Mouse (Mus musculus) liver, embryonic 14.5 days (tissue): ENCODE results near the gene Myh9. TPM values are rescaled to one million over a fixed set of nuclear protein-coding genes. Genes with fewer than 3 reads are reported as not detected.

ENCODE experiments used
- ATAC-seq: fragments of 200-750 bp; cut with Nextera tagmentation; 2 replicates; pipeline ENCODE4 v1.8.0; 2017; ENCODE audit warnings: moderate number of reproducible peaks, mild to moderate bottlenecking, moderate library complexity; ENCODE audit not compliant: insufficient read depth
- DNase-seq, 3 experiments: peaks; one replicate each; pipeline ENCODE4 v3.0.0-alpha.2; 2012 to 2013; ENCODE audit warnings: low read depth in 3 of 3, low spot score in 3 of 3
- H3K27ac ChIP-seq: fragments of 300-500 bp; sonication (generic); 2 replicates; pipeline ENCODE4 v1.5.1; 2014; ENCODE audit warnings: moderate library complexity, mild to moderate bottlenecking, control low read depth, inconsistent platforms
- H3K27me3 ChIP-seq: fragments of 300-500 bp; sonication (generic); 2 replicates; pipeline ENCODE4 v1.6.1; 2014; ENCODE audit warnings: mild to moderate bottlenecking, low read length, moderate library complexity; ENCODE audit not compliant: control insufficient read depth, insufficient read depth
- H3K36me3 ChIP-seq: fragments of 300-500 bp; sonication (generic); replicated peaks from 2 replicates; pipeline ENCODE4 v1.6.1; 2014; ENCODE audit warnings: low read depth; ENCODE audit not compliant: control insufficient read depth, insufficient read depth
- H3K4me1 ChIP-seq, 2 experiments: fragments of 200-500 bp in 1 of 2; fragments of 300-500 bp in 1 of 2; sonication (generic) in 1 of 2; replicated peaks; 2 replicates each; pipeline ENCODE4 v1.6.1; 2012 to 2014; ENCODE audit warnings: antibody characterized with exemption in 1 of 2, inconsistent platforms in 1 of 2, low read length in 1 of 2; ENCODE audit not compliant: control insufficient read depth in 2 of 2, insufficient read depth in 2 of 2
- H3K4me2 ChIP-seq: fragments of 300-500 bp; sonication (generic); 2 replicates; pipeline ENCODE4 v1.6.1; 2014; ENCODE audit warnings: low read depth, mild to moderate bottlenecking, control low read depth, moderate library complexity
- H3K4me3 ChIP-seq, 2 experiments: fragments of 200-500 bp in 1 of 2; fragments of 300-500 bp in 1 of 2; sonication (generic) in 1 of 2; 2 replicates each; pipeline ENCODE4 v1.5.1; 2012 to 2014; ENCODE audit warnings: low read depth in 2 of 2, low read length in 2 of 2, mild to moderate bottlenecking in 2 of 2, control low read depth in 1 of 2, inconsistent platforms in 1 of 2, moderate library complexity in 1 of 2; ENCODE audit not compliant: insufficient read depth in 1 of 2
- H3K9ac ChIP-seq: fragments of 300-500 bp; sonication (generic); replicated peaks from 2 replicates; pipeline ENCODE4 v1.6.1; 2014; ENCODE audit warnings: mild to moderate bottlenecking, control low read depth, moderate library complexity
- H3K9me3 ChIP-seq: fragments of 300-500 bp; sonication (generic); 2 replicates; pipeline ENCODE4 v1.6.1; 2016; ENCODE audit warnings: low read length, mixed read lengths; ENCODE audit not compliant: control insufficient read depth
- CTCF ChIP-seq: IDR thresholded peaks from 2 replicates; pipeline ENCODE4 v1.5.1; 2016; ENCODE audit warnings: antibody characterized with exemption, low read depth, control low read depth
- EP300 ChIP-seq: IDR thresholded peaks from 2 replicates; pipeline ENCODE4 v1.6.1; 2016; ENCODE audit warnings: antibody characterized with exemption, low read depth
- WGBS: fragments of 180-500 bp; shearing (Covaris S2); extraction: QIAGEN DNeasy Blood & Tissue Kit; methylation state at CpG from one replicate; pipeline ENCODE4 v1.1.7; 2014; ENCODE audit not compliant: insufficient replicate concordance; 5-methylcytosine and 5-hydroxymethylcytosine counted together
- polyA plus RNA-seq, 2 experiments: library from polyadenylated mRNA; depleted of rRNA in 1 of 2; stranded (reverse) in 1 of 2; unstranded in 1 of 2; fragments of >200 nt; fragmentation: Nextera tagmentation in 1 of 2; extraction: Ambion mirVana in 1 of 2; gene quantifications; 2 replicates each; pipeline versions ENCODE4 v1.2.1 to v1.2.3; 2012 to 2014

The Myh9 gene
- polyA plus RNA-seq, 2 experiments, result 21.3 to 21.9 TPM

GRCm38 (mm10) chr15:77843046-77843445 is 1.1 kb upstream of the Myh9 start:
- Histone ChIP-seq H3K4me1 (peaks cover 13 to 23% of the 10 kb centered on the region in 2 experiments), H3K9me3 (no peaks in the 10 kb centered on the region), H3K9ac (no peak overlapping the region), H3K4me3 (peak overlapping the region in 1 of 2 experiments; percentile 96; a peak in 2 of 4 replicates), H3K27ac (no peak overlapping the region), H3K4me2 (peak overlapping the region; percentile 88), H3K27me3 (no peaks in the 10 kb centered on the region), H3K36me3 (no peaks in the 10 kb centered on the region)
- DNase-seq, result no peak
- 37% methylated on average over 2 of the region's 2 CpGs for WGBS
- TF ChIP-seq EP300 (no peak), CTCF (no peak)
- no peak for ATAC-seq

GRCm38 (mm10) chr15:77841361-77842046 is 471 bp downstream of the Myh9 start:
- Histone ChIP-seq H3K9me3 (no peaks in the 10 kb centered on the region), H3K4me3 (peak overlapping the region; percentile 78 to 96), H3K4me1 (peaks cover 22 to 31% of the 10 kb centered on the region in 2 experiments), H3K9ac (peak overlapping the region; percentile 81), H3K4me2 (peak overlapping the region; percentile 88), H3K27ac (peak overlapping the region; percentile 79), H3K36me3 (no peaks in the 10 kb centered on the region), H3K27me3 (no peaks in the 10 kb centered on the region)
- ATAC-seq (peak; percentile 35), DNase-seq (no peak)
- peak; percentile 1; the same call in 1 of the 2 replicates for TF ChIP-seq CTCF
- TF ChIP-seq EP300, result no peak; the same call in 1 of the 2 replicates
- WGBS, result under 1% methylated on average over 80 of the region's 80 CpGs

- DNase-seq, result no peak
- peak overlapping the region; percentile 88 for H3K4me2 ChIP-seq
- WGBS, result 2% methylated on average over 36 of the region's 36 CpGs
- peaks cover 24 to 39% of the 10 kb centered on the region in 2 experiments for H3K4me1 ChIP-seq
- peak overlapping the region; percentile 79 for H3K27ac ChIP-seq
- no peaks in the 10 kb centered on the region for H3K27me3 ChIP-seq
- 0 out of 2 replicates have a peak, but pooled peaks have one; percentile 2 for TF ChIP-seq CTCF
- TF ChIP-seq EP300, result no peak
- no peaks in the 10 kb centered on the region for H3K9me3 ChIP-seq
- H3K9ac ChIP-seq, result peak overlapping the region; percentile 81
- no peak for ATAC-seq
- peak overlapping the region; percentile 78 to 96 for H3K4me3 ChIP-seq
- no peaks in the 10 kb centered on the region for H3K36me3 ChIP-seq
Measured at GRCm38 (mm10) chr15:77840450-77841360, 1.3 kb downstream of the Myh9 start.

- peaks cover 33 to 47% of the 10 kb centered on the region in 2 experiments for H3K4me1 ChIP-seq
- peak overlapping the region; percentile 49 for H3K9ac ChIP-seq
- no peak for DNase-seq
- no peaks in the 10 kb centered on the region for H3K9me3 ChIP-seq
- ATAC-seq, result no peak
- H3K27me3 ChIP-seq, result no peaks in the 10 kb centered on the region
- H3K4me2 ChIP-seq, result peak overlapping the region; percentile 88
- peak overlapping the region; percentile 50 to 96 for H3K4me3 ChIP-seq
- H3K27ac ChIP-seq, result peak overlapping the region; percentile 13
- H3K36me3 ChIP-seq, result no peaks in the 10 kb centered on the region
- WGBS, result 20% methylated on average over 10 of the region's 10 CpGs
- TF ChIP-seq CTCF (no peak), EP300 (no peak)
Measured at GRCm38 (mm10) chr15:77839529-77840286, 2.3 kb downstream of the Myh9 start.
